Mouse (Mus musculus): ENCODE data around the gene Ms4a18. TPM values are rescaled to one million over a fixed set of nuclear protein-coding genes. Genes with fewer than 3 reads are reported as not detected.

The Ms4a18 gene
- polyA plus RNA-seq (2015; fragmentation: Nextera tagmentation; extraction: Ambion mirVana): not detected in 2 replicates

DNA sequence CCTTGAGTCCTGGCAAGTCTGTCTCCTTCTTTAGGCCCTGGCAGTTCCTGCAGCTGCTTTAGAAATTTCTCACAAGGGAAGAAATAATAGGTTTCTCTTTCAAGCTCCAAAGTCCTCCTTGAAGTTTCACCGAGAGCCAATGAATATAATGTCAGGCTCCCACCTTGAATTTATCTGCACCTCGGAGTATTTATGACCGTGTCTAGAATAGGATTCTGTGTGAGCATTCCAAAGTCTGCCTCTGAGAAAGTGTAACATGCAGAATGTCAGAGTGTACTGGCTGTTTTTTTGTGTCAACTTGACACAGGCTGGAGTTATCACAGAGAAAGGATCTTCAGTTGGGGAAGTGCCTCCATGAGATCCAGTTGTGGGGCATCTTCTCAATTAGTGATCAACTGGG is at the start of gene Ms4a18:
TSS of gene Ms4a18 (minus strand) at position 141 of the 400 bp plus-strand sequence.

DNA sequence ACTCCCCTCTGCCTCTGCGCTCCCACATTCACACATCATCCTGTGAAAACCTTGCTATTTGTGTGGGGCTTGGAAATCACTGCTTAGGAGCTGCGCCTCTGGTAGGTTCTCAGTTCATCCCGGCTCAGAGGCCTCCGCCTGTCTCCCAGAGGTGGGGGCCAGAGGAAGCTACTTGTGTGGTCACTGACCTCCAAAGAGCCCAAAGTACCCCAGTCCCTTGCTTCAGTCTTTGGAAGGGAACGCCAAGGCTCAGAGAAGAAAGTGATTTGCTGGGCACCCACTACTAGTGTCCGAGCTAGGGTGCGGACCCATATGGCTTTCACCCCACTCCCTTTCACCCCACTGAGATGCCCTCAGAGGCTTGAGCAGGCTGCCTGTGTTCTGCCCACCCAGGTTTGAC is 24.7 kb downstream of the Ms4a18 start, which contains the start of gene Ms4a15:
TSS of gene Ms4a15 (minus strand) at position 101 of the 400 bp plus-strand sequence.

DNA sequence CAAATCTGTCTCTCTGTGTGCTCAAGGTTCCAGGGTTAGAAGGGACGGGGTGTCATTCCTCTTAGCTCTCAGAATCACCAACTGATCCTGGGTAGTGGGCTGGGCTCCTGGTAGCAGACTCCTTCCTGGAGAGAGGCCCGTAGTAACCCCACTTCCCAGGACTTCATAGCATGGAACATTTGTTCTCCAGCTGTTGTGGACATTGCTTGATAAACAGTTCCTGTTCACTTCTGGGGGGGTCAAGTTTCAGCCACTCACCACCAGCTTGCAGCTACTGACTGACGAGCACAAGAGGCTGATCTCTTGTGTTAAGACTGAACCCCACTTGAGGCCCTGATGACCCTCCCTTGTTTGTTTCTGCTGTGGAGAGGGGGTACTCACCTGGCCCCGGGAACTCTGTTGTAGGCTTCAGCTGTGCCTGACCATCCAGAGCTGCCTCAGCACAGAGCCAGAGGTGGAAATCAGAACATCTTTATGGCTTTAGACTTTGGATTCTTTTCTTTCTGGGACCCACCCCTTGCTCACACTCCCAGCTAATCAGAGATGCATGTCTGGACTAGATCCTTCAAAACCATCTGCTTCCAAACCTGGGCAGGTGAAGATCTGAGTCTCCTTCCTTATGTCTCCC is 43.5 kb downstream of the Ms4a18 start, which contains the start of gene Ms4a10:
TSS of gene Ms4a10 (minus strand) at position 433 of the 628 bp plus-strand sequence.

DNA sequence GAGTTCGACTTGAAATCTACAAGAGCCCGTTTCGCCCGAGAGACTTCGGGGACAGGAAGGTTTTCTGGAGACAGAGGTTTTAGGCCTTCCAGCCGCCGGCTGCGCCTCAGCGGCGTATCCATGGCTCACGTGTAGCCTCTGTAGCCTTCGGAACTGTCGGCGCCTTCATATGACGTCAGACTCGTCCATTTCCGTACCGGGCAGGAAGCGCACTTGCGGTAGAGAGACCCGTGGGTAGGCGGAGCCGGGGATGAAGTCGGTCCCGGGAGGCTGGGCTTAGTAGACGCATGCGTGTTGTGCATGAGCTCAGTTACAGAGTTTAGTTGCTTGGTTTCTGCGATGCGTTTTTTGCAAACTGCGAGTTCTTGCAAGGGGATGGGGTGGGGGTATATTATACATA is 68.7 kb downstream of the Ms4a18 start, which contains the start of gene Ccdc86:
TSS of gene Ccdc86 (minus strand) at position 155 of the 400 bp plus-strand sequence.

Other genes with a start within 250 kb of the Ms4a18 start
- 0.29 and 0.40 TPM in 2 replicates for gene Cd6, start 188.0 kb downstream of the Ms4a18 start, polyA plus RNA-seq (2015; fragmentation: Nextera tagmentation; extraction: Ambion mirVana)
- 4.9 and 6.8 TPM in 2 replicates for gene Slc15a3, start 178.3 kb downstream of the Ms4a18 start, polyA plus RNA-seq (2015; fragmentation: Nextera tagmentation; extraction: Ambion mirVana)
- gene Tmem132a, start 148.1 kb downstream of the Ms4a18 start, polyA plus RNA-seq (2015; fragmentation: Nextera tagmentation; extraction: Ambion mirVana): 6.8 and 8.2 TPM in 2 replicates
- gene Tmem109, start 136.0 kb downstream of the Ms4a18 start, polyA plus RNA-seq (2015; fragmentation: Nextera tagmentation; extraction: Ambion mirVana): 26.2 and 34.8 TPM in 2 replicates
- gene Prpf19, start 122.8 kb downstream of the Ms4a18 start, polyA plus RNA-seq (2015; fragmentation: Nextera tagmentation; extraction: Ambion mirVana): 27.0 and 27.9 TPM in 2 replicates
- gene Zp1, start 97.4 kb downstream of the Ms4a18 start, polyA plus RNA-seq (2015; fragmentation: Nextera tagmentation; extraction: Ambion mirVana): not detected in 2 replicates
- gene Ptgdr2, start 80.9 kb downstream of the Ms4a18 start, polyA plus RNA-seq (2015; fragmentation: Nextera tagmentation; extraction: Ambion mirVana): 0.05 TPM in 1 of 2 replicates, not detected in the other
- 17.8 and 18.3 TPM in 2 replicates for gene Ccdc86, start 68.8 kb downstream of the Ms4a18 start, polyA plus RNA-seq (2015; fragmentation: Nextera tagmentation; extraction: Ambion mirVana)
- not detected in 2 replicates for gene Ms4a10, start 43.4 kb downstream of the Ms4a18 start, polyA plus RNA-seq (2015; fragmentation: Nextera tagmentation; extraction: Ambion mirVana)
- gene Ms4a15, start 24.8 kb downstream of the Ms4a18 start, polyA plus RNA-seq (2015; fragmentation: Nextera tagmentation; extraction: Ambion mirVana): not detected in 2 replicates
- gene Ms4a8a, start 63.1 kb upstream of the Ms4a18 start, polyA plus RNA-seq (2015; fragmentation: Nextera tagmentation; extraction: Ambion mirVana): 0.35 and 0.46 TPM in 2 replicates
- gene 1700017D01Rik, start 112.8 kb upstream of the Ms4a18 start, polyA plus RNA-seq (2015; fragmentation: Nextera tagmentation; extraction: Ambion mirVana): not detected in 2 replicates
- not detected in 2 replicates for gene 1700025F22Rik, start 147.3 kb upstream of the Ms4a18 start, polyA plus RNA-seq (2015; fragmentation: Nextera tagmentation; extraction: Ambion mirVana)
- gene Ms4a13, start 178.7 kb upstream of the Ms4a18 start, polyA plus RNA-seq (2015; fragmentation: Nextera tagmentation; extraction: Ambion mirVana): not detected in 2 replicates
- not detected in 2 replicates for gene Ms4a12, start 214.4 kb upstream of the Ms4a18 start, polyA plus RNA-seq (2015; fragmentation: Nextera tagmentation; extraction: Ambion mirVana)
- gene Ms4a1, start 248.2 kb upstream of the Ms4a18 start, polyA plus RNA-seq (2015; fragmentation: Nextera tagmentation; extraction: Ambion mirVana): 10.4 and 15.5 TPM in 2 replicates

Measured in spleen, postnatal 0 days (tissue).